Mouse (Mus musculus): Measurements from ENCODE around the gene Usp37. TPM values are rescaled to one million over a fixed set of nuclear protein-coding genes. Genes with fewer than 3 reads are reported as not detected.

The Usp37 gene
- polyA plus RNA-seq, 1 experiment from 2014 or later, result 32.2 TPM

DNA sequence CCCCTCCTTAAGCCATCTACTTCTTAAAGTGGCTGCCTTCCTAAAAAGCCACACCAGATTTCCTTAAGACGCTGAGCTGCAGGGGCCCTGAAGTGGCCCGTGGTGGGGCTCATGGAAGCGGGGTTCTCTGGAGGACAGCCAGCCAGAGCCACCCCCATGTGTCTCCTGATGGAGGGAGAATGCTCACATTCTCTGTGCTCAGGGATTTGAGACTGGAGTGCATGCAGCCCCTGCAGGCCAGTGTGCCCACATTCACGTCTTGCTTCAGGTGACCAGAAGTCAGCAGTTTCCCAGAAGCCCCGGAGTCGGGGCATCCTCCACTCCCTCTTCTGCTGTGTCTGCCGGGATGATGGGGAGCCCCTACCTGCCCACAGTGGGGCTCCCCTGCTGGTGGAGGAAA is 151.1 kb downstream of the Usp37 start:
- peaks cover 47% of the 10 kb centered on the region for H3K4me1 ChIP-seq
- WGBS, result 24% methylated on average over 7 of the region's 7 CpGs
- peak overlapping the region; percentile 81 for H3K4me2 ChIP-seq (replicated peaks)
- H3K9ac ChIP-seq (replicated peaks), result peak overlapping the region; percentile 56; the same call in 1 of the 2 replicates
- H3K9me3 ChIP-seq, result no peaks in the 10 kb centered on the region
- 0 out of 2 replicates have a peak, but pooled peaks cover 5% of the 10 kb centered on the region for H3K36me3 ChIP-seq
- no peak for ATAC-seq (replicated peaks)
- no peaks in the 10 kb centered on the region for H3K27me3 ChIP-seq
- no peak overlapping the region for H3K27ac ChIP-seq (replicated peaks)
- H3K4me3 ChIP-seq, result peak overlapping the region; percentile 61

DNA sequence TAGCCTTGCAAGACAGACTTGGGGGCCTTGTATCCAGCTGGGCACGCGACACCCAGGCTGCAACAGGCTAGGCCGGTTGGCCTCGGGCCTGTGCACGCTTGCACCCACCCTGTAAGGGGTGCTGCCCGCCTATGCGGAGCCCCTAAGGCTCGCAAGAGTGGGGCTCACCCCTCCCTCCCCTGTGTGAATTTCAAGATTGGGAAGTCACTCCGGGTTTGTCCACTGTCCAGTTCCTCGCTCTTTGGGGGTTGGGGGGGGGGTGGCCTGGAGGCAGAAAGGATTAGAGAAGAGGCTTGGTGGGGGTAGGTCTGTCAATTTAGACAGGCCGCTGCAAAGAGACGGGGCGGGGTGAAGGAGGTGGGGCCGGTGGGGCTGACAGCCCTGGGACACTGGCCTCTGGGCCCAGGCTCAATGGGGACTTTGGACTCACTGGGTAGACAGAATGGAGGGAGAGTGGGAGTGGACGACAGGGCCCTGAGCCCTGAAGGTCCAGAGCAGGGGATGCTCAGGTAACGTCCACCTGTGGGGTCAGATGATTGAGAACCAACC is 151.6 kb downstream of the Usp37 start:
- 3% methylated on average over 16 of the region's 16 CpGs for WGBS
- Histone ChIP-seq H3K27me3 (no peaks in the 10 kb centered on the region), H3K27ac (replicated peaks) (peak overlapping the region; percentile 65; the same call in 1 of the 2 replicates), H3K4me3 (peak overlapping the region; percentile 61), H3K9me3 (no peaks in the 10 kb centered on the region), H3K4me2 (replicated peaks) (peak overlapping the region; percentile 81), H3K4me1 (peaks cover 43% of the 10 kb centered on the region), H3K36me3 (0 out of 2 replicates have a peak, but pooled peaks cover 5% of the 10 kb centered on the region), H3K9ac (replicated peaks) (peak overlapping the region; percentile 56)
- 0 out of 2 replicates have a peak, but pooled peaks have one; percentile 5 for ATAC-seq (replicated peaks)

DNA sequence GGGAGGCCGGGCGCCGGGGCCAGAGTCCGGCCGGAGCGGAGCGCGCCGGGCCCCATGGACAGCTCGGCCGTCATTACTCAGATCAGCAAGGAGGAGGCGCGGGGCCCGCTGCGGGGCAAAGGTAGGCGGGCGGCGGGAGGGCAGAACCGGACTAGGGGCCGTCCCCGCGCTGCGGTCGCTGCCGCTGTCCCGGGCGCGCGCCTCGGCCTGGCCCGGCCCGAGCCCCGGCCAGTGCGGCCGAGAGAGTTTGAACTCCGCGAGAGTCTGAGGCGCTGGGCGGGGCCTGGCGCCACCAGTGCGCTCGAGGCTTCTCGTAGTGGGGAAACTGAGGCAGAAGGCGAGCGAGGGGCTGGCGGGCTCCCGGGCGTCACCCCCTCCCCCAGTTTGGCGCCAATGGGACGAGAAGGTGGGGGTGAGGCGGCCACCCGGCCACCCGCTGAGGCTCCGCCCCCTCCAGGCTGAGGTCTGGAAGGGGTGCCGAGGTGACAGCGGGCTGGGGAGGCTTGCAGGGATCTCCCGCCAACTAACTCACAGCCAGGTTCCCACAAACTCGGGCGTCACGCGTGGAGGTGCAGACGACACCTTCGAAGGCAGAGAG is 152.1 kb downstream of the Usp37 start:
- Histone ChIP-seq H3K9ac (replicated peaks) (peak overlapping the region; percentile 56), H3K9me3 (no peaks in the 10 kb centered on the region), H3K27ac (replicated peaks) (peak overlapping the region; percentile 65), H3K27me3 (no peaks in the 10 kb centered on the region), H3K4me3 (peak overlapping the region; percentile 61), H3K4me2 (replicated peaks) (peak overlapping the region; percentile 81), H3K36me3 (0 out of 2 replicates have a peak, but pooled peaks cover 5% of the 10 kb centered on the region), H3K4me1 (peaks cover 42% of the 10 kb centered on the region)
- ATAC-seq (replicated peaks), result peak; percentile 33; the same call in 1 of the 2 replicates
- under 1% methylated on average over 51 of the region's 63 CpGs for whole genome bisulfite sequencing

DNA sequence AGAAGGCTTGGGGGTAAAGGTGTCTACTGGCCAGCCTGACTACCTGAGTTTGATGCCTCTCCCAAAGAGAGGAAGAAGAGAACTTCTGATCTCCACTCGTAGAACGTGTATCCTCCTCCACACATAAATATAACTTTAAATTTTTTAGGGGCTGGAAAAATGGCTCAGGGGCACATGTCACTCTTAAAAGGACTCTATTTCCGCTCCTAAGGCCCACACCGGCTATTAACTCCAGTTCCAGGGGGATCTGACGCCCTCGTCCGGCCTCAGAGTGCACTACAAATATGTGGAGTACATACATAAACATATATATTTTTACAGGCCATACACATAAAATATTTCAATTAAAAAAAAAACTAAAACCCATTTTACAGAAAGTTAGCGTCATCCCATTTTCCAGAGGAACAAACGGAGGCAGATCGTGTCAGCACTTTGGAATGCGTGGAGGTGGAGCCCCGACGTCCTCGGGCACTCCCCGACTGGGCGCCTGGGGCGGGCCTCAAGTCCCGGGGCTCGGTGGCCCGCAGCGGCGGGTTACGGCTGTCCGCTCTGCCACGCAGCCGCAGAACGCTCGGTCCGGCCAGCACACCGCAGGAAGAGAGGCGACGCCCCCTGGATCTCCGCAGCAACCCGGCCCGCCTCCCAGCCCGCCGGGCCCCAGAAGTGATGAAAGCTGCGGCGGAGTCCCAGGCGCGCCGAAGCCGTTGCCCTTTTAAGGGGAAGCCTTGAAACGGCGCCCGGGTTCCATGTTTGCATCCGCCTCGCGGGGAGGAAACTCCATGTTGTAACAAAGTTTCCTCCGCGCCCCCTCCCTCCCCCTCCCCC is 152.9 kb downstream of the Usp37 start, which contains the start of gene Ctdsp1:
Gene Ctdsp1 (plus strand): TSS at position 586 of the 825 bp plus-strand sequence.
- Histone ChIP-seq H3K27ac (replicated peaks) (peak within 1 kb of the TSS; percentile 65), H3K27me3 (no peaks in the 10 kb centered on the region), H3K9me3 (no peaks in the 10 kb centered on the region), H3K9ac (replicated peaks) (peak within 1 kb of the TSS; percentile 56), H3K4me2 (replicated peaks) (peak within 1 kb of the TSS; percentile 81), H3K4me3 (peak within 1 kb of the TSS; percentile 61), H3K4me1 (peaks cover 45% of the 10 kb centered on the region), H3K36me3 (0 out of 2 replicates have a peak, but pooled peaks cover 5% of the 10 kb centered on the region)
- WGBS, result 3% methylated on average over 51 of the region's 51 CpGs
- peak; percentile 76 for ATAC-seq (replicated peaks)

DNA sequence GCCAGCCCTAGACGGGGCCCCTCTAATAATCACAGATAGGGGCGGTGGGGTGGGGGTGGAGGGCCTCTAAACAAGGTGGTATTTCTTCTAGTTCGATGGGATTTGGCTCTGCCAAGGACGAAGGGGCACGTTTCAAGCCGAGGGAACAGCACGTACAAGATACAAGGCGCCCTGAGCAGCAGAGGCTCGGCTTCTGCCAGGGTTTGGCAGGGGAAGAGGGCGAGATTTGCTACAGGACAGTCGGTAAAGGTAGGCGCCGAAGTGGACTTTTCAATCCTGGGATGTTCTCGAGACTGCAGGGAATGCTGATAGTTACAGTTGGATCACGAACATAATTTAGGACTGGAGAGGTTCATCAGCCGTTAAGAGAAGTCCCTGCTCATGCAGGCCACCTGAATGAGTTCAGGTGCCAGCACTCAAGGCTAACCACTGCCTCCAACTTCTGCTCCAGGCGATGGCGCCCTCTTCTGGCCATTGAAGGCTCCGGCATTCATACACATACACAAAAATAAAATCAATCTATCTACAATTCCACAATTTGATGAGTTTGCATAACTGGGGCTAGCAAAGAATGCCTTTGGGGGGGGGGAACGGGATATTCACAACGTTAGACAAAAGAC is 153.7 kb downstream of the Usp37 start:
- 0 out of 2 replicates have a peak, but pooled peaks cover 5% of the 10 kb centered on the region for H3K36me3 ChIP-seq
- ATAC-seq (replicated peaks), result no peak
- no peaks in the 10 kb centered on the region for H3K27me3 ChIP-seq
- 6% methylated on average over 21 of the region's 21 CpGs for WGBS
- H3K9ac ChIP-seq (replicated peaks), result no peak overlapping the region
- H3K4me2 ChIP-seq (replicated peaks), result peak overlapping the region; percentile 81
- peak overlapping the region; percentile 61 for H3K4me3 ChIP-seq
- no peaks in the 10 kb centered on the region for H3K9me3 ChIP-seq
- no peak overlapping the region for H3K27ac ChIP-seq (replicated peaks)
- peaks cover 45% of the 10 kb centered on the region for H3K4me1 ChIP-seq

DNA sequence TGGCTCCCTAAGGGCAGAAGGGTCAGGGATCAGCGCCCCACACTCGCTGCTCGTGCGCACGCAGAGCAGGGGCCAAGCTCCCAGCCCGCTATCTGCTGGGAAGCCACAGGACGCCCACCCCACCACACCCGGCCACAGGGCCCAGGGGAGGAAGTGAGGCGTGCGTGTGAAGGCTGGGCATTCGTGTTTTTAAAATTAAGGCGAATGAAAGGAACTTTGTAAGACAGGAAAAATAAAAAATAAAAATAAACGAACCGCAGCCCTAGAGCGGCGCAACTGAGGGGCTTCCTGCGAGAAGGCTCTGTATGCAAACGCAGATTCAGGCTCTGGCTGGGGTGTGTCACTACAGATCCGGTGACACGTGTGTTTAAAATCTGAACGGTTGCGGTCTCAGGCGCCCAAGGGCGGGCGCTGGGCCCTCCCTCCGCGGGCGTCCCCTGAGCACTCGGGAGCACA is 154.2 kb downstream of the Usp37 start:
- Histone ChIP-seq H3K4me3 (peak overlapping the region; percentile 61), H3K27ac (replicated peaks) (no peak overlapping the region), H3K36me3 (0 out of 2 replicates have a peak, but pooled peaks cover 4% of the 10 kb centered on the region), H3K4me2 (replicated peaks) (peak overlapping the region; percentile 81), H3K27me3 (no peaks in the 10 kb centered on the region), H3K4me1 (peaks cover 45% of the 10 kb centered on the region), H3K9ac (replicated peaks) (no peak overlapping the region), H3K9me3 (no peaks in the 10 kb centered on the region)
- no peak for ATAC-seq (replicated peaks)
- 12% methylated on average over 29 of the region's 29 CpGs for WGBS

DNA sequence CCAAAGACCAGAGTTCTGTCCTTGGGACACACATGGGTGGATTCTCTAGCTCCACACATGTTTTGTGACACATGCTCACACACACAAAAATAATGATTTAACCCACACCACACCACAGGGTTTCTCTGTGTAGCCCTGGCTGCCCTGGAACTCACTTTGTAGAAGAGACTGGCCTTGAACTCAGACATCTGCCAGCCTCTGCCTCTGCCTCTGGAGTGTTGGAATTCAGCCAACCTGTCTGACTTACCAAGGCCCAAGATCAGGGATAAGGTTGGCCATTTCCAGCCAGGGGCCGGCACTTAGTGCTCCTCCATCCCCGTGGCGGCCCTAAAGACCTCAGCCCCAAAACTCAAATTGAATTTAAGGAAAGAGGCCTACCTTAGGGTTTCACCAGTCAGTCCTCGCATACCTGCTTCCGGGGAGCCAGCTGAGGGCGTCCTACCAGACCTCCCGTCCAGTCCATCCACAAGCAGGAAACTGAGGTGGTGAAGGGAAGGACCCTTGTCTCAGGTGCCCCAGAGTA is 155.6 kb downstream of the Usp37 start:
- H3K9ac ChIP-seq (replicated peaks), result no peak overlapping the region
- H3K36me3 ChIP-seq, result no peaks in the 10 kb centered on the region
- H3K4me3 ChIP-seq, result no peak overlapping the region
- WGBS, result 76% methylated on average over 7 of the region's 7 CpGs
- ATAC-seq (replicated peaks), result no peak
- H3K27ac ChIP-seq (replicated peaks), result no peak overlapping the region
- no peaks in the 10 kb centered on the region for H3K27me3 ChIP-seq
- no peak overlapping the region for H3K4me2 ChIP-seq (replicated peaks)
- peaks cover 43% of the 10 kb centered on the region for H3K4me1 ChIP-seq
- H3K9me3 ChIP-seq, result no peaks in the 10 kb centered on the region

DNA sequence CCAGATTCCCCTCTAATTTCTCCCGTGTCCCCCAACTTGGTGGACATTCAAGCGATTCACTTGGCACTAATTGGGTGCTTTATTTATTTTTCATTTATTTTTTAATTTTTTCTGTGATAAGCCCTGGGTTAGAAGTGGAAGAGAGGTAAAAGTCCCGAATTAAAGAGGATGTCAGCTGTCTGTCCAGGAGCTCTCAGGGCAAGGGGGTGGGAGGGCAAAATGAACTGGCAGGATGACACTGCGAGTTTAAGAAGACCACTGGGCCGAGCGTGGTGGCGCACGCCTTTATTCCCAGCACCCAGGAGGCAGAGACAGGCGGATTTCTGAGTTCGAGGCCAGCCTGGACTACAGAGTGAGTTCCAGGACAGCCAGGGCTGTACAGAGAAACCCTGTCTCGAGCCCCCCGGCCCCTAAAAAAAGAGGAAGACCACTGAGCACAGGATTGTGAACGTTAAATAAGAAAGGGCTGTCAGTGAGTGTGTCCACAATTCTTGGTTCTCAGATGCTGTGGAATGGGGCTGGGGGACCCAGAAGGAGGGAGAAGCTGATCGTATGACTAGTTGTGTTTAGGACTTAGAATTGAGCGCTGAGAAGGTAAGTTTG is 156.6 kb downstream of the Usp37 start:
- Histone ChIP-seq H3K27ac (replicated peaks) (peak overlapping the region; percentile 97), H3K4me1 (peaks cover 34% of the 10 kb centered on the region), H3K9me3 (no peaks in the 10 kb centered on the region), H3K9ac (replicated peaks) (no peak overlapping the region), H3K36me3 (no peaks in the 10 kb centered on the region), H3K4me3 (peak overlapping the region; percentile 86), H3K4me2 (replicated peaks) (peak overlapping the region; percentile 77), H3K27me3 (no peaks in the 10 kb centered on the region)
- WGBS, result 53% methylated on average over 15 of the region's 15 CpGs
- ATAC-seq (replicated peaks), result no peak

DNA sequence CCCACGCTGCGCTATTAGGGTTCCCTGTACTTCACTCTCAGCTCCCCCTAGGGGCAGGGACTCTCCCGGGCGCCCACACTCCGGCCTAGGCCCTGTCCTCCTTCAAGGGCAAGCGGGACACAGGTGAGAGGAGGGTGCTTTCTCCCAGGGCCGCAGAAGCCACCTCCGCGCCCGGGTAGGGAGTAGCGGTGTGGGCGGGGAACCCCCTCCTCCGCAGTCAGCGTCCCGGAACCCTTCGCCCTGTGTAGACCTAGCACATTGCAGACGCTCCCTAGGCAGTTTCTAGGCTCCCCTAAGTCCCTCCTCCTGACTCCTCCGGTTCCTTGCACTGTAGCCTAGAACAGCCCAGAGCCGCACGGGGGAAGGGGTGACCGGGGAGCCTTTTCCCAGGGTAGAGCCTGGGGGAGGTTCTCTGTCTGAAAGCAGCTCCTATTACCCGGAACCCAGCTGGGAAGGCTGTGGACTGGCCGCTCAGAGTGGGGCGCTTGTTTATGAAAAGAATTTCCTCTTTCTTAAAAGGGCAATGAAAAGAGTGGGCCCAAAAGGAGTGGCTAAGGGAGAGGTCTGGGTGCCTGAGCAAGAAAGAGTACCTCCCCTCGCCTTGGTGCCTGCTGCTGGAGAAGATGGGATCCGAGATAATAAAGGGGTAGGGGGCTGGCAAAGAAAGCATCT is 157.2 kb downstream of the Usp37 start:
- no peaks in the 10 kb centered on the region for H3K27me3 ChIP-seq
- H3K9me3 ChIP-seq, result no peaks in the 10 kb centered on the region
- H3K27ac ChIP-seq (replicated peaks), result peak overlapping the region; percentile 97
- H3K9ac ChIP-seq (replicated peaks), result peak overlapping the region; percentile 70
- H3K4me2 ChIP-seq (replicated peaks), result peak overlapping the region; percentile 77
- no peaks in the 10 kb centered on the region for H3K36me3 ChIP-seq
- peak overlapping the region; percentile 86 for H3K4me3 ChIP-seq
- WGBS, result under 1% methylated on average over 26 of the region's 26 CpGs
- H3K4me1 ChIP-seq, result peaks cover 28% of the 10 kb centered on the region
- ATAC-seq (replicated peaks), result peak; percentile 91

DNA sequence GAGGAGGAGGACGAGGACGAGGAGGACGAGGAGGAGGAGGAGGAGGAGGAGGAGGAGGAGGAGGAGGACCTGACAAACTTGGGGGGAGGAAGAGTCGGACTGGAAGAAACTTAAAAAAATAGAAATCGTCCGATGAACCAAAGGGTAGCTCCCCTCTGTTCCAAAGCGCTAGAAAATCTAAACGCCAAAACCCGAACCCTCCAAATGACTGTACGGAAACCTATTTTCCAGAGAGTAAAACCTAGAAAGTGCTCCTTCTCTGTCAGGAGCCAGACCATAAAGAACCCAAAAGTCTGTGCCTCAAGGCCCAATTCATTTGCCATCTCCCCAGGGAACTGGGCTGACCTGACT is 157.7 kb downstream of the Usp37 start:
- H3K4me3 ChIP-seq, result peak overlapping the region; percentile 86
- H3K9ac ChIP-seq (replicated peaks), result peak overlapping the region; percentile 70
- no peak for ATAC-seq (replicated peaks)
- no peaks in the 10 kb centered on the region for H3K27me3 ChIP-seq
- H3K36me3 ChIP-seq, result no peaks in the 10 kb centered on the region
- H3K9me3 ChIP-seq, result no peaks in the 10 kb centered on the region
- 68% methylated on average over 7 of the region's 10 CpGs for WGBS
- peak overlapping the region; percentile 97 for H3K27ac ChIP-seq (replicated peaks)
- H3K4me1 ChIP-seq, result peaks cover 27% of the 10 kb centered on the region
- peak overlapping the region; percentile 77 for H3K4me2 ChIP-seq (replicated peaks)

DNA sequence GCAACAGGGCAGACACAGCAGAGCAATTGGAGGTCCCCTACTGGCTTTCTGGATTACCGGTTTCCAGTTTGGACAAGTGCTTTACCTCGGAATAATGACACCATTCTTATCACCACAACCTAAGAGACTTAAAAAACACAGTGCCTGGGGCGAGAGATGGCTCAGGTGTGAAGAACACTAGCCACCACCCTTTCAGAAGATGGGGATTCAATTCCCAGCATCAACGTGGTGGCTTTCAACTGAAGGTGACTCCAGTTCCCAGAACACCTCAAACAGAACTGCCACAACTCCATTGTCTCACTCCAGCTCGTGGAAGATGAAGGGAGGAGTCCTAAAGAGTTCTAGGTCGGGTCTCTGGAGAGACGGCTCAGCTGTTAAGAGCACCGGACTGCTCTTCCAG is 158.6 kb downstream of the Usp37 start:
- WGBS, result 88% methylated on average over 8 of the region's 8 CpGs
- Histone ChIP-seq H3K4me2 (replicated peaks) (no peak overlapping the region), H3K27ac (replicated peaks) (no peak overlapping the region), H3K9me3 (no peaks in the 10 kb centered on the region), H3K4me1 (peaks cover 19% of the 10 kb centered on the region), H3K9ac (replicated peaks) (no peak overlapping the region), H3K27me3 (no peaks in the 10 kb centered on the region), H3K36me3 (no peaks in the 10 kb centered on the region), H3K4me3 (no peak overlapping the region)
- ATAC-seq (replicated peaks), result no peak

Measured in forebrain, embryonic 15.5 days (tissue).